Mouse (Mus musculus) intestine, embryonic 14.5 days (tissue): Measurements from ENCODE around the gene Kansl3. TPM values are rescaled to one million over a fixed set of nuclear protein-coding genes. Genes with fewer than 3 reads are reported as not detected.
A peak's percentile ranks its signal among the peaks of the same experiment; 100 is the strongest.

ENCODE experiments used
- ATAC-seq: fragments of 200-750 bp; cut with Nextera tagmentation; replicated peaks from 2 replicates; pipeline ENCODE4 v1.8.0; 2017; ENCODE audit warnings: low read depth, moderate number of reproducible peaks, moderate TSS enrichment, moderate library complexity; ENCODE audit not compliant: low FRiP score, low TSS enrichment
- DNase-seq: peaks from one replicate; pipeline ENCODE4 v3.0.0-alpha.2; 2018; ENCODE audit warnings: low spot score
- H3K27ac ChIP-seq: fragments of 300-500 bp; sonication (generic); 2 replicates; pipeline ENCODE4 v1.5.1; 2014; ENCODE audit warnings: low read depth, mild to moderate bottlenecking, control low read depth
- H3K27me3 ChIP-seq: fragments of 300-500 bp; sonication (generic); replicated peaks from 2 replicates; pipeline ENCODE4 v1.6.1; 2014; ENCODE audit warnings: low read length, control low read depth; ENCODE audit not compliant: control insufficient read depth, insufficient read depth
- H3K36me3 ChIP-seq: fragments of 300-500 bp; sonication (generic); 2 replicates; pipeline ENCODE4 v1.6.1; 2014; ENCODE audit warnings: low read length, control low read depth; ENCODE audit not compliant: control insufficient read depth, insufficient read depth
- H3K4me1 ChIP-seq: fragments of 300-500 bp; sonication (generic); replicated peaks from 2 replicates; pipeline ENCODE4 v1.6.1; 2014; ENCODE audit warnings: low read length, control low read depth, mixed read lengths; ENCODE audit not compliant: control insufficient read depth, insufficient read depth
- H3K4me2 ChIP-seq: fragments of 300-500 bp; sonication (generic); 2 replicates; pipeline ENCODE4 v1.6.1; 2014; ENCODE audit warnings: low read length
- H3K4me3 ChIP-seq: fragments of 300-500 bp; sonication (generic); 2 replicates; pipeline ENCODE4 v1.5.1; 2014; ENCODE audit warnings: low read depth, low read length, control low read depth, mixed read lengths
- H3K9ac ChIP-seq: fragments of 300-500 bp; sonication (generic); 2 replicates; pipeline ENCODE4 v1.6.1; 2014; ENCODE audit warnings: mild to moderate bottlenecking, low read length
- H3K9me3 ChIP-seq: fragments of 300-500 bp; sonication (generic); 2 replicates; pipeline ENCODE4 v1.6.1; 2016; ENCODE audit warnings: low read length, control low read depth; ENCODE audit not compliant: control insufficient read depth
- WGBS: fragments of 180-500 bp; shearing (Covaris S2); extraction: QIAGEN DNeasy Blood & Tissue Kit; methylation state at CpG from one replicate; pipeline ENCODE4 v1.1.7; 2014; 5-methylcytosine and 5-hydroxymethylcytosine counted together
- polyA plus RNA-seq: library from polyadenylated mRNA; unstranded; fragments of >200 nt; fragmentation: Nextera tagmentation; extraction: Ambion mirVana; gene quantifications from 2 replicates; pipeline ENCODE4 v1.2.1, GENCODE M21; 2014

The Kansl3 gene
- polyA plus RNA-seq, 1 experiment from 2014 or later: 41.4 TPM

DNA sequence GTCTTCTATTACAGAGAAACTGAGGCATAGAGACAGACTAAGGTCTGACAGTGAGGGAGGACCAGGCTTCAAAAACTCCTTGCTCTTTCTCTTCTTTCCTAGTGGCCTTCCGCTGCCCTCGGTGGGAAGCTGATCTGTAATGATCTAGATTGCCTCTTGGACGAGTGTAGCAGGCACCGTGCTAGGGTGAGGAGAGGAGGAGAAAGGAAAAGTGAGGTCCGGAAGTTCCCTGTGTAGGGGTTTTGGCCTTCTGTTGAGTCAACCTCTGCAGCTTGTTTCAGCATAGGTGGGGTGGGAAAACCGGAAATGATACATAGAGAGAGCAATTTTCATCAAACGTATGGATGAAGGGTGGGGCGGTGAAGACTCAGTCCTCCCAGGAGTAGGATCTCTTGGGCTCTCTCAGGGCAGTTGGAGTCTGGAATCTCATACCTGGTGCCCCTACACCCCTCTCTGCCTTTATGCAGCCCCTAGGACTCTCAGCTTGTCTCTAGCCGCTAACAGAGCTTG is 60.0 kb downstream of the Kansl3 start:
- no peak overlapping the region for H3K27ac ChIP-seq
- H3K27me3 ChIP-seq: peaks cover 24% of the 10 kb centered on the region
- no peak for ATAC-seq
- WGBS: 69% methylated on average over 9 of the region's 9 CpGs
- H3K4me3 ChIP-seq: no peak overlapping the region
- H3K4me1 ChIP-seq: peaks cover 6% of the 10 kb centered on the region
- H3K36me3 ChIP-seq: no peaks in the 10 kb centered on the region
- H3K4me2 ChIP-seq: no peak overlapping the region
- no peaks in the 10 kb centered on the region for H3K9me3 ChIP-seq
- DNase-seq: no peak
- H3K9ac ChIP-seq: no peak overlapping the region

DNA sequence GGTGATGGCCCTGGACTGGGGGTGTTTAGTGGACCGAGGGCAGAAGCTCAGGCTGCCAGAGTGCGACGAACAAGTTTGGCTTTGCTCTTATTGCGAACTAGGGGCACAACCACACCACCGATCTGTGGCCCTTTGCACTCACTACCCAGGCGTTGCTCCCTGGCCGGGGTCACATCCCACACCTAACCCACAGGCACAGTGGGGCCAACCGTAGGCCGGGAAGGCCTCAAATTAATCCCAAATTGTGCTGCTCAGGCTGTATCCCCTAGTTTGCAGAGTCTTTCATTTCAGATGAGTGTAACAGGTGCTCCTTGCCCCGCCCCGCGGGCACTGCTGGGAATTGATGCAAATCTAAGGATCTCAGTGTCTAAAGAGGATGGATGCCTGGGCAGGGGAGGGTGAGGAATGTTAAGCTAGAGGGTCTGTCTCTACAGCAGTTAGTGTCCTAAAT is 60.5 kb downstream of the Kansl3 start:
- ATAC-seq: no peak
- no peaks in the 10 kb centered on the region for H3K36me3 ChIP-seq
- H3K9ac ChIP-seq: peak overlapping the region; percentile 49
- H3K4me2 ChIP-seq: peak overlapping the region; percentile 93
- H3K27me3 ChIP-seq: peaks cover 25% of the 10 kb centered on the region
- H3K27ac ChIP-seq: no peak overlapping the region
- peak overlapping the region; percentile 55 for H3K4me3 ChIP-seq
- H3K9me3 ChIP-seq: no peaks in the 10 kb centered on the region
- no peak for DNase-seq
- WGBS: 7% methylated on average over 12 of the region's 12 CpGs
- peaks cover 6% of the 10 kb centered on the region for H3K4me1 ChIP-seq

DNA sequence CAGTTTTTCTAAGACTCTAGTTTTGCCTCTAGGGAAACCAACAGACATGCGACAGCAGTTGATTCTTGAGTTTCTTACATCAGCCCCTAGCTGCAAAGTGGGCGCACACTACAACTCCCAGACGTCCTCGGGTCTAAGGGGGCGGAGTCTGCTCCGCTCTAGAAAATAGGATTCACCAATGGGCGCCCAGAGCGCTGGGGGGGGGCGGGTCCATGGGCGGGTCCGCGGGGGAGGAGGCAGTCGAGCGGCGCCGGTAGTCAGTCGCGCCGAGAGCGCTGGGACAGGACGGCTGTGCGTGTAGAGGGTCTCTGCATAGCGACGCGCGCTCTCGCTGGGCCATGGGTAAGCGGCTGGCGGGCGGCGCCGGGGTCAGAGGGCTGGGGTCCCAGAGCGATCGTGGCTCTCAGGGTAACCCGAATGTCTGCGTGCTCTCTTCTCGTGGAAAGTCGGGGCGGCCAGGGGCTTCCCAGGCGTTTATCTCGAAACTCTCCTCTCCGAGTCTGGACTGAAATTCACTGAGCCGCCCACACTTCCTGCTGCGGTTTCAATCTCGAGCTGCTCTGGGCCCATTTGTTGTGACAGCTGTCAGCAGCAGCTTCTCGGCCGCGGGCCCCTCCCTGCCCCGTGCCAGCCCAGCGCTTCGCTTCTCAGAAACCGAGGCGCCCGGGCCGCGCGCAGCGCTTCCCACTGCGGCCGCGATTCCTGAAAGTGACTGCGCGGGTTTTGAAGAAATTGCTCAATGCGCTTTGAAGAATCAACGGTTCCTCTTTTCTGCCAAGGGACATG is 61.3 kb downstream of the Kansl3 start, which contains the start of gene Arid5a:
Gene Arid5a (plus strand): TSS at position 239 of the 786 bp plus-strand sequence.
- DNase-seq: peak; percentile 88

DNA sequence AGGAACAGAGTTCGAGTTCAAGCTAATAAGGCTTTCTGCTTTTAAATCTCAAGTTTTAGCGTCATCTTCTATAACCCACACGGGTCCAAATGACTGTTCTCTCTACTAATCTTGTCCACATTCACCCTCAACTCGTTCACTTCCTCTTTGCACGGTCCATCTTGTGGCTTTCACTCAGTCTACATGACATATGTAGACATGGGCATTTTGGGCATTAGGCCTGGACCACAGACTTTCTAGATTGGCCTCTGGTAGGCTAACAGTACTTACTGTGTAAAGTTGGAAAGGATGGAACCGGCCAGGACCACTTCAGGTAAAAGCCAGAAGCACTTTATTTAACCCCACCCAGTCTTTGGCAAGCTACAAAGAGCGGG is 61.9 kb downstream of the Kansl3 start:
- Histone ChIP-seq H3K4me1 (peaks cover 6% of the 10 kb centered on the region), H3K27ac (no peak overlapping the region), H3K9ac (no peak overlapping the region), H3K9me3 (no peaks in the 10 kb centered on the region), H3K4me3 (no peak overlapping the region), H3K27me3 (peaks cover 31% of the 10 kb centered on the region), H3K4me2 (no peak overlapping the region), H3K36me3 (no peaks in the 10 kb centered on the region)
- no peak for DNase-seq
- 69% methylated on average over 7 of the region's 7 CpGs for WGBS
- ATAC-seq: no peak; the same call in 1 of the 2 replicates

More for the DNA sequence above, 61.3 kb downstream of the Kansl3 start, which contains the start of gene Arid5a:
- Histone ChIP-seq H3K27ac (no peak within 1 kb of the TSS), H3K9me3 (no peaks in the 10 kb centered on the region), H3K36me3 (no peaks in the 10 kb centered on the region), H3K27me3 (peaks cover 27% of the 10 kb centered on the region), H3K4me3 (peak within 1 kb of the TSS; percentile 55), H3K4me1 (peaks cover 6% of the 10 kb centered on the region), H3K9ac (peak within 1 kb of the TSS; percentile 49), H3K4me2 (peak within 1 kb of the TSS; percentile 93)
- peak; percentile 85 for ATAC-seq
- whole genome bisulfite sequencing: under 1% methylated on average over 65 of the region's 65 CpGs

DNA sequence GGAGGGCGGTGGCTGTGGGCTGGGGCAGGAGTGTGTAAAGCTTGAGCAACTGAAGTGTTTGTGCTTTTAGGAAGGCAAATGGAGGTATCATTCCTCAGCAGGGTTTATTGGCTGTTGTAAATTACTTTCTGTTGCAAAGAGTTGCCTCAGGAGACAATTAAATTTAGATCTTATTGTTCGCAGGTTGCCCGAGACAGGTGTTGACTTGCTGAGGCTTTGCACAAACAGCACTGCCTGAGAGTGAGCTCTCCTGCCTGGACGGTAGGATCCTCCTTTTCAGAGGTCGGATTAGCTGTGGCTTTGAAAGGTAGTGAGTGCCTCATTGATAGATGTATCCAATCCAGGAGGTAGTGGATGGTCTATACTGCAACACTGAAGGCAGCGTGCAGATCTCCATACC is 62.9 kb downstream of the Kansl3 start:
- no peak overlapping the region for H3K27ac ChIP-seq
- no peak overlapping the region for H3K4me3 ChIP-seq
- H3K27me3 ChIP-seq: peaks cover 34% of the 10 kb centered on the region
- no peak overlapping the region for H3K9ac ChIP-seq
- H3K4me1 ChIP-seq: peaks cover 6% of the 10 kb centered on the region
- DNase-seq (no peak), ATAC-seq (no peak)
- no peaks in the 10 kb centered on the region for H3K36me3 ChIP-seq
- H3K4me2 ChIP-seq: no peak overlapping the region
- H3K9me3 ChIP-seq: no peaks in the 10 kb centered on the region
- whole genome bisulfite sequencing: 63% methylated on average over 6 of the region's 6 CpGs

DNA sequence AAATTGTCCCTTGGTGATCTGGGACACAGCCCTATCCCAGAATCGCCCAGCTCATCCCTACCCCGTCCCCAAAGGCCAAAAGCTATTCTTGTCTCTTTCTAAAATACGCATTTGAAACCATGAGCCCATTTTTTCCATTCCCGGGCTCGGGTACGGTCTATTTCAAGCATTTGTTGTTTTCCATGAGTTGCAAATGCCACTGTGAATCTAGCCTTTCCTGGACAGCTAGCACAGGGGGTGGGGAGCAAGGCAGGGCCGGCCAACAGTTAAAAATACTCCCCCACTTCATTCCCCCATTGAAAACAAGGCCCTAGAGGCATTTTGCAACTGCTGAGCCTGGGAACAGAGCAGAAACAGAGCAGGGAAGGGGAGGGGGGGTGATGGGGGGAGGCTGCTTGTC is 64.2 kb downstream of the Kansl3 start:
- WGBS: 63% methylated on average over 7 of the region's 7 CpGs
- H3K27me3 ChIP-seq: peaks cover 41% of the 10 kb centered on the region
- peaks cover 6% of the 10 kb centered on the region for H3K4me1 ChIP-seq
- no peak overlapping the region for H3K27ac ChIP-seq
- no peaks in the 10 kb centered on the region for H3K9me3 ChIP-seq
- DNase-seq (no peak), ATAC-seq (no peak)
- H3K4me2 ChIP-seq: no peak overlapping the region
- no peaks in the 10 kb centered on the region for H3K36me3 ChIP-seq
- no peak overlapping the region for H3K9ac ChIP-seq
- H3K4me3 ChIP-seq: no peak overlapping the region

DNA sequence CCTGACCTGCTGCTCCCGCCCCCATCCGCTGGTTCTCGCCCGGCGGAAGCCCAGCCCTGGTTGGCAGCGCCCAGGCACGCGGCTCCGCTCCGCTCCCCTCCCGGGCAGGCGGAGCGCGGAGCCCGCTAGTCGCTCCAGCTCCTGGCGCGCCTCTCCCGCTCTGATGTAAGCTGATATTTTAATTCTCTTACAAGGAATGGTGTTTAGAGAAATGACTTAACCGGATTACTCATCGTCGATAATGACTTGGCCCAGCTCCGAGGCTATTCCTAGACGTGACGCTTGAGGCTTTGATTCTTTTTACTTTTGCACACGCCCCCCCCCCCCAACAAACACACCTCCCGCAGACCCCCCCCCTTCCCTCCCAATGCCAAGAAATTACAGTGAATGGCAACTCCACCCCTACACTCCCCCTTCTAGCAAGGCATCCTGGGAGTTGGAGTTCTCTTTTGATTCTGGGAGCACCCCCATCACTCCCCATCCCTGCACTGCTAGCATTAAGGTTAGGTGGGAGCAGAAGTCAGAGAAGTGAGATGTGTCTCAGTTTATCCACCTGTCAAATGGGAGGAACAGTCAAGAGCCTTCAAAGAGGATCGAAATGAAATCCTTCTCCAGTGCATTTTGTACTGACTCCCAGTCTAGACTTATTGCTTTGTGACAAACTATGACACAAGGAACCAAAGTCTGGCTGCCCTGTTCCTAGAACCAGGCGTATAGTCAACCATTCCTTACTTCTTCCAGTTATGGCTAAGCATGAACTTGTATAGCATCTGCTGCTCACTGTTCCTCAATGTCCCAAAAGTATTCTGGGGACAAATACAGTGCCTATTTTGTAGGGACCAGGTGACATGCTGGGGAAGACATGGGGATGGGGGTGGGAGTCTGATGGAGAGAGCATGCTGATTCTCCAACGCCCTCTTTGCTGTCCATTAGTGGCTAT is 65.3 kb downstream of the Kansl3 start:
- Histone ChIP-seq H3K36me3 (no peaks in the 10 kb centered on the region), H3K4me3 (peak overlapping the region; percentile 30), H3K27ac (no peak overlapping the region), H3K9ac (peak overlapping the region; percentile 39; the same call in 1 of the 2 replicates), H3K27me3 (peaks cover 39% of the 10 kb centered on the region), H3K4me2 (peak overlapping the region; percentile 61), H3K9me3 (no peaks in the 10 kb centered on the region), H3K4me1 (peaks cover 5% of the 10 kb centered on the region)
- DNase-seq (peak; percentile 69), ATAC-seq (peak; percentile 39)
- 9% methylated on average over 30 of the region's 30 CpGs for WGBS

DNA sequence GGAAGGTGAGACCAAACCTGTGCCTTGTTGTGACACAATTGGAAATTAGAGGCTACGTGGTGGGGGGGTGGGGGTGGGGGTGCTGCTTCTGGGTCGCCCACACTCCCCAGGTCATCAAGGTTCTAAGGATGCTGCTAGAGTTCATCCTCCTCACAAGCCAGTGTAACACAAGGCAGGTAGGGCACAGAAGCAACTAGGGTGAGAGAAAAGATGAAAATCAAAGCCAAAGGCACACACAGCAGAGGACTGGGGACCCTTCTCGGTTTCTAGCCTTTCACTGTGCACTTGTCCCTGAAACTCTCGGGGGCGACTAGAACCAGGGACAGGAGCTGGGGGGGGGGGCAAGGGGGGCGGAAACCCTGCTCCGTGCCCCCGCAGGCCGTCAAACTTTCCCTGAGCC is 66.0 kb downstream of the Kansl3 start:
- Histone ChIP-seq H3K27me3 (peaks cover 36% of the 10 kb centered on the region), H3K27ac (no peak overlapping the region), H3K9ac (peak overlapping the region; percentile 39; the same call in 1 of the 2 replicates), H3K4me2 (peak overlapping the region; percentile 61), H3K9me3 (no peaks in the 10 kb centered on the region), H3K4me3 (peak overlapping the region; percentile 30), H3K4me1 (no peaks in the 10 kb centered on the region), H3K36me3 (no peaks in the 10 kb centered on the region)
- DNase-seq (no peak), ATAC-seq (no peak)
- 11% methylated on average over 8 of the region's 9 CpGs for WGBS
